Mouse (Mus musculus): ENCODE measurements around the gene Cflar.
"Not testable (repeated sequence)": the region's sequence is repeated elsewhere in the genome, so short reads cannot be mapped to it uniquely, and the experiment has no call there.

The Cflar gene

DNA sequence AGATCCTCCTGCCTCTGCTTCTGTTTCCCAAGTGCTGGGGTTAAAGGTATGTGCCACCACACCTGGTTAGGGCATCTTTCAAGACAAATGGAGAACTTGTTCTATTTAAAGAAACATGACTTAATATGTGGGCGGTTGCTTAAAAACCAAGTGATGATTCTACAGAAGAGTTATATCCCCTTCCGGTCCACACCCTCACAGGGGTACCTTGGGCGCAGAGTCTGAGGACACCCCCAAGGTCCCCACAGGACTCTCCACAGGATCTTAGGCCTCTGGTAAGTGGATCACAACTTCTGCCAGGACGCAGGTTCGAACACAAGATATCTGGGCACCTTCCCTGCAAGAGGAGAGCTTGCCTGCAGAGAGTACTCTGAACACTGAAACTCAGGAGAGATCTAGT lies 64.1 kb downstream of the Cflar start:
- DNase-seq (ENCODE audit: low read depth) = no peak

DNA sequence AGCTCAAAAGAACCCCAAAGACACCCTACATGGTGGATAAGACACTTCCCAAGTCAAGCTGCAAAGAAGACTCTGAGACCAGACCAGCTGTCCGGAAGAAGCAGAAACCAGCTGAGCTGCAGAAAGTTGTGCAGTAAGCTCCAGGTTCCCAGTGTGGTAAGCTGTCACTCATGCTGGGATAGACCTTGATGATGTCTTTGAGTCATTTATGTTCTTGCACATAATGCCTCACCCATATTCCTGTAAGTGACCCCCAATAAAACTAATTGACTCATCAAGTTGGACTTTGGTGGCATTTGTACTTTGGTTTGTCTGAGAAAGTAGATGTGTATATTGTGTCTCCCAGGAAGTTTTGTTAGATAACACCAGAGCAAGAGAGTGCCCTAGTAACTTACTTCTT lies 66.3 kb downstream of the Cflar start:
- no peak for DNase-seq (ENCODE audit: low read depth)

DNA sequence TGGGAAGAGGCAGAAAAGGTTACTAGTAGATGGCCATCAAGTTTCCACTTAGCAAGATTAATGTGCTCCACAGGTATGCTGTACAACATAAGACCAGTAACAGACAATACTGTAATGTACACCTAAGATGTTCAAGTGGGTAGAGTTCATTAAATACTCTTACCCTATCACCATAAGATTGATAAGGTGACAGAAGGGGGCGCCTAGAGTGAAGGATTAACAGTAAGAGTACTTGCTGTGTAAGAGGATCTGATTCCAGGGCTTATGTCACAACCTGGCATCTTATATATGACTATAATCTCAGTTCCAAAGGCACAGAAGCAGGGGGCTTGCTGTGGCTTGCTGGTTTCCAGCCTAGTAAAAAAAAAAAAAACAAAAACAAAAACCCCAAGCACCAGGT lies 66.9 kb downstream of the Cflar start:
- peak; percentile 39 for DNase-seq (ENCODE audit: low read depth)

DNA sequence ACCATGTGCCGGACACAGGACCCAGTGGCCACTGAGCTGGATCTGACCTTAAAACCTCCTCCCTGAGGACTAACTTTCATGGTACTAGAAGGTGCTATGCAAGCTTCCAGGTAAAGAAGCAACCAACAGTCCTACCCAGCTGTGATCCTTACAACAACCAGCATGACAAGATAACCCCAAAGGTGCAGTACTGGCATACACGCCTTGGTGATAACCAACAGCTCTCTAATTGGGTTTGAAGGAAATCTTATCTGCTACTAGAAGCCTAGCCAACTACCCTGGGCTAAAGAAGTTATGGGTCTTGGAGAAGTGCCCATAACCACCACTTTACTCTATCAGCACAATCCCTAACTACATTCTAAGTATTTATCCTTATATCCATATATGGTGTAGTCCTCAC lies 75.0 kb downstream of the Cflar start:
- DNase-seq (ENCODE audit: low read depth) = no peak

DNA sequence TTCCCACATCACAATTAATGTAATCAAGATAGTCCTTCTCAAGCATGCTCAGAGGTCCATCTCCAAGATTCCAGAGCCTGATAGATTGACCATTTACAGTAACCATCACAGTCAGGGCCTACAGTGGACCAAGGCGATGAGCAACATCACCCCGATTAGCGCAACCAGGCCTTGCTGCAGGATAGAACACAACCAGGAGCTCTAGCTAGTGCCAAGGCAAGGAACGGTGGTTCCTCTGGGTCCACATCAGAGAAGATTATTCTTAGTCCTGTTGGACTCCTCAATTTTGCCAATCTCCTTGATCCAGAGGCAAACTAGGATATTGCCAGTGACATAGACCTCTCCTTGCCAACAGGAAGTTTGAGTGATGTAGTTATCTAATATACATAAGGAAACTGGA lies 77.1 kb downstream of the Cflar start:
- no peak for DNase-seq (ENCODE audit: low read depth)

DNA sequence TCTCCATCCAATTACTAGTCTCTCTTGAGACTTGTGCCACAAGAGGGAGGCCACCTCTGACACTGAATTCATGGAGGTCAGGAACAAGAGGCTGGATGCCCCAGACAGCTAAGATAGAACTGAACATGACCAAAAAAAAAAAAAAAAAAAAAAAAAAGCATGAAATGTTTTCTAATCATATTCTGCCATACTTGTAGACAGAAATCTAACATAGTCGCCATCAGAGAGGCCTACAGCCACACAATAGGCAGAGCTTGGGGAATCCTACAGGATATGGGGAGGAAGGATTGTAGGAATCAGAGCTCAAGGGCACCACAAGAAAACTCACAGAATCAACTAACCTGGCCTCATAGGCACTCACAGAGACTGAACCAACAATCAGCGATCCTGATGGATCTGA lies 83.4 kb downstream of the Cflar start:
- DNase-seq (ENCODE audit: low read depth) = no peak

DNA sequence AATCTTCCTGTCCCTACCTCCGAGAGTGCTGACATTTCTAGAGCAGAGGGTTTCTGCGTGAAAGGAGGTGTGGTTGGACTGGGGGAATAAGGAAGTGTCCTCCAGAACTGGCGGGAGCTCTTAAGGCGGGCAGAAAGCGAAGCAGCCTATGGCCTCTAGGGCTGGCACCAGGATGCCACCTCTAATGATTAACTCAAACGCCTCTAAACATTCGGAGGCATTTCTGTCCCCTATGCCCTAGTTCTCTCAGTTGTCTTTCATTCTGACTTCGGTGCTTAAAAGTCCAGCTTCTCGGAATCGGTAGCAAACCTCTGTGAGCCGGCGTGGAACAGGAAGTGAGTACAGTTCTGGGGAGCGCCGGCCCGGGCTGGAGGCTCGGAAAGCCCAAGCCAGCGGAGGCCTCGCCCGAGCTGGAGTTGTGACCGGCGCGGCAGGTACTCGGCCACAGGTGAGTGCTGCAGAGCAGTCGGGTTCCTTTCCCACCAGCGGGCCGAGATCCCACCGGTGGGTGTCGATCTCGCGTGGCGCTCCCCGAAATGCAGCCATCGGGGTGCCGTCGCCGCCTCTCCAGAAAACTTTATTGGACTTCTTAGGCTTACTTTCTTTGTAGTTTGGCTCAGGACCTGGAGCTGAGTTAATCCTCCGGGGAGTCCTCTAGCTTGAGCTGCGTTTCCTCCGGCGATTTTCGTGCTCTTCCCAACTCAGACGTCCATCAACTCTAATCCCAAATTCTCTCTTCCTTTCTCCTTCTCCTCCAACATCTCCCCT lies 84.2 kb downstream of the Cflar start, which contains the start of gene Casp8:
Gene Casp8, plus strand, starts transcription at position 84 of the 768 bp plus-strand sequence.
- peak; percentile 84 for DNase-seq (ENCODE audit: low read depth)

DNA sequence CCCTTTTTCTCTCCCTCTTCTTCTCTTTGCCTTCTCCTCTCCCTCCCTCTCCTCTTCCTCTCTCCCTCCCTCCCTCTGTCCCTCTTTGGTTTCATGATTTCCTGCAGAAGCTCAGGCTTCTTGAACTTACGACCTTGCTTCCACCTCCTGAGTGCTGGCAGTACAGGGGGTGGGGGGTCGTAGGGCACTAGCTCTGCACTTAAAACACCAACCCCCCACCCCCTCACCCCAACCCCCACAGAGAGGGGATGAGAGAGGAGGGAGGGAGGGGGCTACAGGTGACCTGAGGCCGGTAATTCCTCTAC lies 84.7 kb downstream of the Cflar start:
- DNase-seq (ENCODE audit: low read depth) = no peak

DNA sequence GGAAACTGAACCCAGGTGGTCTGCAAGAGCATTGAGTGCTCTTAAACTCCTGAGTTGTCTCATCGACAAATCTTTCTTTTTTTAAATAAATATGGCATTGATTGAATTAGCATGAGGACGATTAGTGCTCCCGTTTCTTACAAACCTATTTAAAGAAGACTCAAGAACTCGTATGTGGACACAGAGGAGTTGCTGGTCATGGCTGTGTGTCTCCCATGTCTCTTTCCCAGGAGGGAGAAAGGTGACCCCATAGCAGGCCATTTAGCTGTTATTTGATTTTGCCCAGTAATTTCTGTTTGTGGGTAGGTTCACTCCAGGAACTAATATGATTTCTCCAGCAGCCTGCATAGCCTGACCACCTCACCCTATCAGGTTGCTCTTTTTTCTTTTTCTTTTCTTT lies 85.5 kb downstream of the Cflar start:
- no peak for DNase-seq (ENCODE audit: low read depth)

DNA sequence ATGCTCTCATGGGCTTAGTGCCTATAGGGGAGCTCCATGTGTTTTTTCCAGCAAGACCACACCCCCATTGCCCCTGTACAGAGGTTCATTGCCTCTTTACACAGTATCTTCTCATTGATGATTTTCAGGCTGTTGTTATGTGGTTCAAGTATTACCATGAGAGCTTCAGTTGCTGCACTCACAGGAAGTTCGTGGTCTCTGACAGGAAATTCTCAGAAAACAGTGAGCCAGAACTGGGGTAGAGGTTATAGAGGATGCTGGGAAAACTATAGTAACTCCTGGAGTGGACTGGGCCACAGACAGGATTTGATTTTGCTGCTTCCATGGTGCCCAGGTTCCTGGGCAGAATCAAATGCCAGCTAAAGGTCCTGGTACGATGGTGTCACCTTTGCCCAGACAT lies 86.1 kb downstream of the Cflar start:
- peak; percentile 29 for DNase-seq (ENCODE audit: low read depth)

DNA sequence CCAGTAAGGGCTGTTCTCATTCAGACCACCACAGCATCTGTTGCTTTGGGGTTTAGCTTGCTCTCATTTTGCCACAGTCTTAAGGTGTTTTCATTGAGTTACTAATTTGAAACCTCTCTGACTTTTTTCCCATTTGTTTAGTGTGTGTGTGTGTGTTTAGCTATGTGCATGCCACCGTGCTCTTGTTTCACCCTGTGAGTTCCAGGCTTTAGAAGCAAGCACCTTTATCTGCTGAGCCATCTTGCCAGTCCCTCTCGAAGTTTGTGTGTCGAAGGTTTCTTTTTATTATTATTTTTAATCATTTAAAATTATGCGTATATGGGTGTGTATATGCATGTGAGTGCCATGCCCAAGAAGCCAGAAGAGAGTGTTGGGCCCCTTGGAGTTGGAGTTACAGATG lies 87.6 kb downstream of the Cflar start:
- DNase-seq (ENCODE audit: low read depth) = no peak

DNA sequence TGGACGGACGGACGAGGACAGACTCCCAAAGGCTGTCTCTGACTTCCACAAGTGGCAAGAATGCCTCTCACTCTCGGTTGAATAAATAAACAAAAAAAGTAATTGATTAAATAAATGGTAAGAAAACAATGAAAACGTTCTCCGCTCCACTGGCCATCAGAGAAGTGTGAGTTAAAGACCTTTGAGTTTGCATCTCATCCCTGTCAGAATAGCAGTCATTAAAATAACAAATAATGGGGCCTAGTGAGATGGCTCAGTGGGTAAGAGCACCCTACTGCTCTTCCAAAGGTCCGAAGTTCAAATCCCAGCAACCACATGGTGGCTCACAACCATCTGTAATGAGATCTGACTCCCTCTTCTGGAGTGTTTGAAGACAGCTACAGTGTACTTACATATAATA lies 89.3 kb downstream of the Cflar start:
- DNase-seq (ENCODE audit: low read depth) = not testable (repeated sequence)

DNA sequence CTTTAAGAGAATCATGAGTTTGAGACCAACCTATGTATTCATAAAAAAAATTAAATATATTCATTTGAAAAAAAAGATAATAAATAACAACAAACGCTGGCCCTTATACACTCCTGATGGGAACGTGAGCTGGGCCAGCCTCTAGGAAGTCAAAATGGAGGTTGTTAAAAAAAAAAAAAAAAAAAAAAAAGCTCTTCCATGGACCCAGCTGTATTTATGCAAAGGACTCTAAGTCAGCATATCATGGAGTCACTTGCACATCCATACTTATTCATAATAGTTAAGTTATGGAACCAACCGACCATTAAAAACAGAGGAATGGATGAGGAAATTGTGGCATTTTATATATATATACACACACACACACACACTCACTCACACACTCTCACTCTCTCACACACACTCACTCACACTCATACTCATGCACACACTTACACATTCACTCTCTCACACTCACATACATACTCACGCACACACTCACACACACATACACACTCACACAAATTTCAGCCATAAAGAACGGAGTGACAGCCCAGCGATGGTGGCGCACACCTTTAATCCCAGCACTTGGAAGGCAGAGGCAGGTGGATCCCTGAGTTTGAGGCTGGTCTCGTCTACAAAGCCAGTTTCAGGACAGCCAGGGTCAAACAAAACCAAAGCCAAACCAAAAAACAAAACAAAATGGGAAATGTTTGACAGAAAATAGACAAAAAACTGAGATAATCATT lies 90.4 kb downstream of the Cflar start:
- no peak for DNase-seq (ENCODE audit: low read depth)

DNA sequence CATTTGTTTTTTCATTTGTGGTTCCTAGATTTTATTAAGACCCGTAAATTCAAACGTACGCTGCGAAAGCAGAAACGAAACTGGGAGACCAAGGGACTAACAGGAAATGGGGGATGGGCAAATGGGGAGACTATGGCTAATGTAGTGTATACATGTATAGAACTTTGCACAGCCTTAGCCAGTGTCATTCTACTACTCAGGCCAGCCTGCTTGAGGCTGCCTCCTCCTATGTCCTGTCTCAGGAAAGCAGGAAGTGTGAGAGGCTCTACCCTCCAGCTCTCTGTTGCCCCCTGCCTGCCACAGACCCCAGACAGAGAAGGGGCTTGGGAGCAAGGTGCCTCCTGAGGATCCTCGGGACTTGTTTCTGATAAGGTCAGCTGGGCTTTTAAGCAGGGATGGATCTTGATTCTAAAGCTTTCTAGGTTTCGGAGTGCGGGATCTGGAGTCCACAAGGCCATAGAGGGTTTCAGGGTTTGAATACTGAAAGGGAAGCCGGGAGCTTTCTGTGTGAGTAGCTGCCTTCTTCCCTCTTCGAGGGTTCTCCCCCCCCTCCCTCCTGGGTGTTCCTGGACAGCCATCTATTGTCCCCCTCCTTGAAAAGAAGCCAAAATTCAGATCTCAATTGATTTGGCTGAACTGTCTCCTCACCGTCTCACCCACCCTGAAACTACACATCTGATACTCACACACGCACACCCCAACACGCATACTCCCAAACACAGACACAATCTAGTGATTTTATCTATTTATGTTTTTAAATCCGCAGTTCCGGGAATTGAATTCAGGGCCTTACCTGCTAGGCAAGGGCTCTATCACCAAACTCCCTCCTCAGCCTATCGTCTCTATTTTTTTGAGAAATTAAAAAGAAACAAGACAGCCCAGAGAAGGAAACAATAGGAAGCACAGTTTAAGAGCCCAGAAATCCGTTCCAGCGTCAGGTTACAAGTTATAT lies 91.3 kb downstream of the Cflar start:
- DNase-seq (ENCODE audit: low read depth) = no peak

DNA sequence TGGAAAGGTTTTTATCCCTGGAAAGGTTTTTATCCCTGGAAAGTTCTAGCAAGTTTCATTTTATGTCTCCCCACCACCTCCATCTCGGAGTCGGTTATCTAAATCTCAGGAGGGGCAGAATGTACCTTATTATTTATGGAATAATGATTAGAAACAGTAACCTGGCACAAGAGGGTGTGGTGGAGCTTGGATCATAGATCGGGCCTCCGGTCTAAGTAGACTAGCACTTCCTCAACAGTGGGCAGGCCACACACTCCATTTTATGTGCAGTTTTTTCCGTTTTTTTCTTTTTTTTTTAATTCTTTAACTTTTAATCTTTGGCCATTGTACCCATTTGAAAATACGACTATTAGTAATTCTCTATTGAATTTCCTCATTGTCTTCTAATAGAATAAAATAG lies 92.2 kb downstream of the Cflar start:
- DNase-seq (ENCODE audit: low read depth) = no peak

DNA sequence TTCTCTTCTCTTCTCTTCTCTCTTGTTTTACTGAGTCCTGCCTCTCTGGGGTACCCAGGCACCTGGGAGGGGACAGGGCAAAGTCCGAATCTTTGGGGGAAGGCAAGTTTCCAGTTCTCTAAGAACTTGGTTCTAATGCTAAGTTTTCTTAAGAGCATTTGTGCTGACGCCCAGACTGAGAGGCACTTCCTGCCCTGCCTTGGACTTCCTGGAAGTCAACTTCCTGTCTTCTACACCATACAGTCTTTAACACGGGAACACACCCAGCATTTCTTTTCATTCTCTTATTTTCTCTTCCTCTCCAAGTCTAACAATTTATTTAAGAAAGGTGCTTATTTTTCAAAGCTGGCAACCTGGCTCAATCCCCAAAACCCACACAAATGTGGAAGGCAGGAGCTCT lies 95.3 kb downstream of the Cflar start:
- DNase-seq (ENCODE audit: low read depth) = no peak

Data from NIH3T3 (cell line).